Mouse (Mus musculus) intestine, embryonic 14.5 days (tissue): ENCODE data around the gene Ankrd9. TPM values are rescaled to one million over a fixed set of nuclear protein-coding genes. Genes with fewer than 3 reads are reported as not detected.

Experiments used
- ATAC-seq: fragments of 200-750 bp; cut with Nextera tagmentation; replicated peaks from 2 replicates; pipeline ENCODE4 v1.8.0; 2017; ENCODE audit warnings: low read depth, moderate number of reproducible peaks, moderate TSS enrichment, moderate library complexity; ENCODE audit not compliant: low FRiP score, low TSS enrichment
- DNase-seq: peaks from one replicate; pipeline ENCODE4 v3.0.0-alpha.2; 2018; ENCODE audit warnings: low spot score
- H3K27ac ChIP-seq: fragments of 300-500 bp; sonication (generic); 2 replicates; pipeline ENCODE4 v1.5.1; 2014; ENCODE audit warnings: low read depth, mild to moderate bottlenecking, control low read depth
- H3K27me3 ChIP-seq: fragments of 300-500 bp; sonication (generic); replicated peaks from 2 replicates; pipeline ENCODE4 v1.6.1; 2014; ENCODE audit warnings: low read length, control low read depth; ENCODE audit not compliant: control insufficient read depth, insufficient read depth
- H3K36me3 ChIP-seq: fragments of 300-500 bp; sonication (generic); 2 replicates; pipeline ENCODE4 v1.6.1; 2014; ENCODE audit warnings: low read length, control low read depth; ENCODE audit not compliant: control insufficient read depth, insufficient read depth
- H3K4me1 ChIP-seq: fragments of 300-500 bp; sonication (generic); replicated peaks from 2 replicates; pipeline ENCODE4 v1.6.1; 2014; ENCODE audit warnings: low read length, control low read depth, mixed read lengths; ENCODE audit not compliant: control insufficient read depth, insufficient read depth
- H3K4me2 ChIP-seq: fragments of 300-500 bp; sonication (generic); 2 replicates; pipeline ENCODE4 v1.6.1; 2014; ENCODE audit warnings: low read length
- H3K4me3 ChIP-seq: fragments of 300-500 bp; sonication (generic); 2 replicates; pipeline ENCODE4 v1.5.1; 2014; ENCODE audit warnings: low read depth, low read length, control low read depth, mixed read lengths
- H3K9ac ChIP-seq: fragments of 300-500 bp; sonication (generic); 2 replicates; pipeline ENCODE4 v1.6.1; 2014; ENCODE audit warnings: mild to moderate bottlenecking, low read length
- H3K9me3 ChIP-seq: fragments of 300-500 bp; sonication (generic); 2 replicates; pipeline ENCODE4 v1.6.1; 2016; ENCODE audit warnings: low read length, control low read depth; ENCODE audit not compliant: control insufficient read depth
- WGBS: fragments of 180-500 bp; shearing (Covaris S2); extraction: QIAGEN DNeasy Blood & Tissue Kit; methylation state at CpG from one replicate; pipeline ENCODE4 v1.1.7; 2014; 5-methylcytosine and 5-hydroxymethylcytosine counted together
- polyA plus RNA-seq: library from polyadenylated mRNA; unstranded; fragments of >200 nt; fragmentation: Nextera tagmentation; extraction: Ambion mirVana; gene quantifications from 2 replicates; pipeline ENCODE4 v1.2.1, GENCODE M21; 2014

The Ankrd9 gene
- 13.2 and 17.8 TPM in 2 replicates for polyA plus RNA-seq

DNA sequence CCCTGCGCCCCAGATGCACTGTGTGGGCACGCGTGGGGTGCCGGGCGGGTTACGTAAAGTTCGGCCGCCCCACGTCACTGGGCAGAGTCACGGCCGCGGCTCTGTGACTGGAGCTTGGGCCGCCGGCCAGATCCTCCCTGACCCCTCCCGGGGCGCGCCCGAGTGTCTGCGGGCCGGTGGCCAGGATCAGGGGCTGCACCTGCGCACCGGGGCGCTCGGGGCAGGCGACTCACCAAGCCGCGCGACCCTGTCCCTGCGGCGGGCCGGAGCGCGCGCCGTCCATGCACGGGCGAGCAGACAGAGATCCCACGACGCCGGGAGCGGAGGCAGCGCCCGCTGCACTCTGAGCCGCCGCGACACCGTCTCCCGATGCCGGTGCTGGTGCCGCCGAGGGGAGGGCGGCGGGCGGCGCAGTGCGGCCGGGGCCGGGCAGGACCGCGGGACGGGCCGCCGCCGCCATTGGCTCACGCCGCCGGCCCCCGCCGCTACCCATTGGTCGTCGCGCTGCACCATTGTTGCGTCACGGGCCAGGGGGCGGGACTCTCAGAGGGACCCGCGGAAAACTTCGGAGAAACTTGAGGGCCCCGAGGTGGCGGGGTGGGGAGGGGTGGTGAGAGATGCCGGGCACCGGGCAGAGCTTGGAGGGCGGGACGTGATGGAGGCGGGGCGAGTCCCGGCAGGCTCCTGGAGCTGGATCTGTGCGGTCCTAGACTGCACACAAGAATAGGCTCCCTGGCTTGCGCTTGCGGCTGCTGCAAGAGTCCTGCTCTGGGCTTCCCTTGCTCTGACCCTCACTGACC lies at the start of gene Ankrd9:
Gene Ankrd9 (minus strand): TSS at position 434 of the 800 bp plus-strand sequence.
- DNase-seq: peak; percentile 97
- H3K9me3 ChIP-seq: no peaks in the 10 kb centered on the region
- peak within 1 kb of the TSS; percentile 94 for H3K4me2 ChIP-seq
- H3K9ac ChIP-seq: peak within 1 kb of the TSS; percentile 76
- H3K27ac ChIP-seq: peak within 1 kb of the TSS; percentile 67
- ATAC-seq: peak; percentile 97
- no peaks in the 10 kb centered on the region for H3K27me3 ChIP-seq
- H3K36me3 ChIP-seq: peaks cover 31% of the 10 kb centered on the region
- H3K4me1 ChIP-seq: peaks cover 10% of the 10 kb centered on the region; the same call in 1 of the 2 replicates
- peak within 1 kb of the TSS; percentile 84 for H3K4me3 ChIP-seq
- under 1% methylated on average over 73 of the region's 90 CpGs for WGBS

DNA sequence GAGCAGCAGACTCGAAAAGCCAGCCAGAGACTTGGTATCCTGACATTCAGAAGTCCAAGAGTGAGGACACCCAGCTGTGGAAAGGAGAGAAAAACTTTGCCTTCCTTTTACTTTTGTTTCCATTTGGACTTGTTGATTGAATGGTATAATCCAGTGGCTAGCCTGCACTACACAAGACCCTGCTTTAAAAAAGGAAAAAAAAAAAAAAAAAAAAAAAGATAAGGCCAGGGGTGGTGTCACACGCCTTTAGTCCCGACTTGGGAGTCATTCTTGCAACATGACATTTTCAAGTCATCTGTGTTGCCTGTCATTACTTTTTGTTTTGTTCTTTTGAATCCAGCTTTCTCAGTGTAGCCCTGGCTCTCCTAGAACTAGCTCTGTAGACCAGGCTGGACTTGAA lies 42.7 kb upstream of the Ankrd9 start:
- Histone ChIP-seq H3K4me1 (no peaks in the 10 kb centered on the region), H3K27me3 (no peaks in the 10 kb centered on the region), H3K36me3 (no peaks in the 10 kb centered on the region), H3K9me3 (no peaks in the 10 kb centered on the region), H3K27ac (no peak overlapping the region), H3K9ac (no peak overlapping the region), H3K4me2 (no peak overlapping the region), H3K4me3 (no peak overlapping the region)
- ATAC-seq (no peak), DNase-seq (no peak)
- 55% methylated on average over 3 of the region's 3 CpGs for WGBS

DNA sequence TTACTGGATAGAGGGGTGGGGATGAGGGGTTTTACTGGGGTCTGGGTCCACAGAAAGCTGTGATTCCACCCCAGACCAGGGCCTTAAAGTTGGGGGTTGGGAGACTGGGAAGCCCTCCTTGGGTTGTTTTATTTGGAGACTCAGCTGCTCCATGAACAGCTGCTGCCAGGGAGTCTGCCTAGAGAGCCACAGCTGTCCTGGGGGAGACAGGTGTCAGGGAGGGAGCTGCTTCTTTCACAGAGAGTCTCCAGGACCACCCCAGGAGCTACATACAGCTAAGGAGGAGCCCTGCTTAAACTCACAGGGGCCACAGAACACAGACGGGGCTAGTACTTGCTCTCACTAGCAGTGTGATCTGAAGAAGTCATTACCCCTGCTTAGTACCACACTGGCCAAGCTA lies 42.3 kb upstream of the Ankrd9 start:
- H3K36me3 ChIP-seq: no peaks in the 10 kb centered on the region
- ATAC-seq (no peak), DNase-seq (no peak)
- H3K4me3 ChIP-seq: no peak overlapping the region
- 16% methylated on average over 1 of the region's 1 CpGs for WGBS
- H3K9ac ChIP-seq: no peak overlapping the region
- H3K4me2 ChIP-seq: no peak overlapping the region
- no peaks in the 10 kb centered on the region for H3K9me3 ChIP-seq
- H3K27me3 ChIP-seq: no peaks in the 10 kb centered on the region
- H3K4me1 ChIP-seq: peaks cover 2% of the 10 kb centered on the region
- H3K27ac ChIP-seq: no peak overlapping the region

DNA sequence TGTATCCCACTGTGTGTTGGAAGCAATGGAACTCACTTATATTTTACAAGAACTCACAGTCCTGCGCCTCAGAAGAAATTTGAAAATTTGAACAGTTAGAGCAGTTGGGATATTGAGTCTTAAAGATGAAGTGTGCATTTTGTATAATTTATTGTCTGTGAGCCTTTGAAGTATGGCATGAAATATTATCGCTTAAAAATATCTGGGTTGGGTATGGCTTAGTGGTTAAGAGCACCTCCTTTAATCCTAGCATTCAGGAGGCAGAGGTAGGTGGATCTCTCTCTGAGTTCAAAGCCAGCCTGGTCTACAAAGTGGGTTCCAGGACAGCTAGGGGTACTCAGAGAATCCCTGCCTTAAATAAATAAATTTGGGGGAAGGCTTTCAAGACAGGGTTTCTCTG lies 40.2 kb upstream of the Ankrd9 start:
- DNase-seq: no peak
- H3K36me3 ChIP-seq: no peaks in the 10 kb centered on the region
- H3K4me3 ChIP-seq: no peak overlapping the region
- 93% methylated on average over 2 of the region's 2 CpGs for WGBS
- ATAC-seq: no peak
- H3K27me3 ChIP-seq: no peaks in the 10 kb centered on the region
- H3K9ac ChIP-seq: no peak overlapping the region
- H3K9me3 ChIP-seq: no peaks in the 10 kb centered on the region
- no peak overlapping the region for H3K27ac ChIP-seq
- H3K4me2 ChIP-seq: no peak overlapping the region
- H3K4me1 ChIP-seq: peaks cover 5% of the 10 kb centered on the region

DNA sequence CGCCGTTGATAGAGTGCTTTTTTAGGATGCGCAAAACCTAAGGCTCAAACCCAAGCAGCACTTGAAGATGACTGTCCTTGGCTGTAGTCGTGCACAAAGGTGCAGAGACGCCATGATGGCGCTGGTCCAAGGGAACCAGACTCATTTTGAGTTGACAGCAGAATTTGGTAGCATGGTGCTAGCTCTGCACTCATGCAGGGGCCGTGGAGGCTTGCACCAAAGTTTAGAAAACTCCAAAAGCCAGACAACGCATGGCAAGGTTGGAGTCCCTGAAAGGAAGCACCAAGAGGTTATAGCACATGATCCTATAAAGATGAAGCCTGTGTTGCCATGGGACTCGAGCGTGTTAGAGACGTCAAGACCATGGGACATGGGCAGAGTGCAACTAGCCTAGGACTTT lies 39.2 kb upstream of the Ankrd9 start:
- H3K4me1 ChIP-seq: peaks cover 5% of the 10 kb centered on the region
- H3K27ac ChIP-seq: no peak overlapping the region
- DNase-seq (no peak), ATAC-seq (no peak)
- 92% methylated on average over 11 of the region's 11 CpGs for WGBS
- no peaks in the 10 kb centered on the region for H3K27me3 ChIP-seq
- H3K36me3 ChIP-seq: no peaks in the 10 kb centered on the region
- H3K4me3 ChIP-seq: no peak overlapping the region
- H3K4me2 ChIP-seq: no peak overlapping the region
- no peaks in the 10 kb centered on the region for H3K9me3 ChIP-seq
- H3K9ac ChIP-seq: no peak overlapping the region

DNA sequence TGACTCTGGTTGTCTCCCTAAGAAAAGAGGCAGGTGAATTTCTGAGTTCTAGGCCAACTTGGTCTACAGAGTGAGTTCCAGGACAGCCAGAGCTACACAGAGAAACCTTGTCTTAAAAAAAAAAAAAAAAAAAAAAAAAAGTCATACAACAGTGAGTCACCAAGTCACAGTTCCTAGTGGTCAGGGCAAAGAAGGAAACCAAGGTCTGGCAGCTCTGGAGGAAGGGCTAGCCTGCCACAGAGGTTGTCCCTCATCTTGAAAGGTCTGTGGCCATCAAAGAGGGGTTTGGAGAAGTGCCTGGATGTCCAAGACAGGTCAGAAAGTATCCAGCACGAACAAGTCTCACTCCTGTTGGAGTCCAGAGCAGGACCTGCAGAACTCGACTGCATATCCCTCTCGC lies 38.0 kb upstream of the Ankrd9 start:
- Histone ChIP-seq H3K9ac (no peak overlapping the region), H3K27ac (no peak overlapping the region), H3K27me3 (no peaks in the 10 kb centered on the region), H3K4me3 (no peak overlapping the region), H3K36me3 (no peaks in the 10 kb centered on the region), H3K4me1 (peaks cover 5% of the 10 kb centered on the region), H3K4me2 (no peak overlapping the region), H3K9me3 (no peaks in the 10 kb centered on the region)
- DNase-seq: no peak
- no peak for ATAC-seq
- WGBS: 83% methylated on average over 3 of the region's 3 CpGs

DNA sequence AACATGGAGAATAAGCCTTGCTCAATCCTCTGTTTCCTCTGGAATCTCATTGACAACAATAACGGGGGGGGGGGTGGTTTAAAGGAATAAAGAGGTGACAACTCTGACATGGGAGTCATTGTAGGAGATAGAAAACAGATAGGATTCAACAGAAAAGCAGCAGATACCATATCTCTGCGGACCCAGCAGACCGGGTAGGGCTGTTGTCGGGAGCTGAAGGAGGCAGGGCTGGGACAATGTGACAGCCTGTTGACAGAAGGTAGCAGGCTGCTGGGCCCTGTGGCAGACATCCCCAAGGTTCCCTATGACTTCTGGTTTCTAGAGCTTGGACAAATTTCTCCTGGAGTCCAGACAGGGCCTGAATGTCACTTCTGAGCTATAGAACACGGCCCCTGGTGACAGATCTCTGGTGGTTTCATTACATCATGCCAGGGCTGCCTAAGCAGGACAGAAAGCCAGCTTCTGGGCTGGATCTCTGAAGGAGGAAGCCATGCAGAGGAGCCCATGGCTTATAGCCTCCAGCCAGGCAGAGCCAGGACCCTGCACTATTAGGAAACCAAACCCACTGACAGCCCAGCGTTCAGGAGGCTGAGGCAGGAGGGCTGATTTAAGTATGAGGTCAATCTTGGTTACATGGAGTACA lies 30.9 kb upstream of the Ankrd9 start:
- no peak for DNase-seq
- no peaks in the 10 kb centered on the region for H3K27me3 ChIP-seq
- no peak overlapping the region for H3K9ac ChIP-seq
- no peak overlapping the region for H3K4me2 ChIP-seq
- peaks cover 45% of the 10 kb centered on the region for H3K4me1 ChIP-seq
- no peak overlapping the region for H3K4me3 ChIP-seq
- H3K9me3 ChIP-seq: no peaks in the 10 kb centered on the region
- no peaks in the 10 kb centered on the region for H3K36me3 ChIP-seq
- no peak for ATAC-seq
- WGBS: 63% methylated on average over 6 of the region's 6 CpGs
- 0 out of 2 replicates have a peak overlapping the region, but pooled peaks have one; percentile 11 for H3K27ac ChIP-seq

DNA sequence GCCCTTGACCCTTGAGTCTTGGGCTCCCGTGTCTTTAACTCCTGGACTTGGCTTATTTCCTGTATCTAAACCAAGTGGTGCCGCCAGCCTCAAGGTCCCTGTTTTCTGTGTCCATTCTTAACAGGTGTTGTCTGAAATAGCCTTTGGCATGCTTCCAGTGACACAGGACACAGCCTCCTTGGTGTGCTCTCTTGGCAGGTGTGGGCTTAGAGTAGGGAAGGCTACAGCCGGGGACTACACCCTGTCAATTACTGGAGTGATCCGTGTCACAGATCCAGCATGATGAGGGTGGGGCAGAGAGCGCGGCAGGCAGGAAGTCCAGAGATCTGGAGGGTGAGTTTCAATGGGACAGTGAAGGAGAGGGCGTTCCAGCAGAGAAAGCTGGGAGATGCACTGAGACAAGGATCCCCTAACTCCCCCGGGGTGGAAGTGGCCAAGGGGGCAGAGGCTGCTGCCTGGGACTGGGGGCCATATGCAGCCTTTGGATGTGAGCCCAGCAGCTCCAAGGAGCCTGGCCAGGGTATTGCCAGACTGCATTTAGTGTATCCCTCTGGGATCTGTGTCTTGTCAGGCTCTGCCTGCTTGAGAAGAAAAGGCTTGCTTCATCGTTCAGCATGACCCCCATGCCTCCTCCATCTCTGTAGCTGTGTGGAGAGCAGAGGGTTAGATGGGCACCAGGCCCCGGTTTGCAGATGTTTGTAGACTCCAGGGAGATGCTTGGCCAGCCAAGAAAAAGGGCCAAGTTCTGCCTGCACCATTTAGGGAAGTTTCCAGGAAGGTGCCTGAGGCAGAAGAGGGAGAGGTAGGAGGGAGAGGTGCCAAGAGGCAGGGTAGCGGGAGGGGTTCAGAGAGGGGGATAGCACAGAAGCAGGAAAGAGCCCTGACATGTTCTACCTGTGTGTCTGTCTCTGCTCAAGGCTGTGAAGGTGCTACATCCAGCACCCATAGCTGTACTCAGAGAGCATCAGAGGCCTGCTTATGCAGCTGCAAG lies 30.0 kb upstream of the Ankrd9 start:
- peak overlapping the region; percentile 86 for H3K27ac ChIP-seq
- H3K36me3 ChIP-seq: no peaks in the 10 kb centered on the region
- no peaks in the 10 kb centered on the region for H3K9me3 ChIP-seq
- peak; percentile 28; the same call in 1 of the 2 replicates for ATAC-seq
- H3K4me2 ChIP-seq: 0 out of 2 replicates have a peak overlapping the region, but pooled peaks have one; percentile 4
- no peak for DNase-seq
- 34% methylated on average over 11 of the region's 11 CpGs for WGBS
- H3K4me1 ChIP-seq: peaks cover 45% of the 10 kb centered on the region
- H3K9ac ChIP-seq: peak overlapping the region; percentile 7; the same call in 1 of the 2 replicates
- no peak overlapping the region for H3K4me3 ChIP-seq
- no peaks in the 10 kb centered on the region for H3K27me3 ChIP-seq
